Mouse (Mus musculus): Measurements from ENCODE around the gene Cap1. TPM values are rescaled to one million over a fixed set of nuclear protein-coding genes. Genes with fewer than 3 reads are reported as not detected.
"Not testable (repeated sequence)": the region's sequence is repeated elsewhere in the genome, so short reads cannot be mapped to it uniquely, and the experiment has no call there.

Gene Cap1
- polyA plus RNA-seq, 1 experiment, result 346 TPM

GRCm38 (mm10) chr4:122827651-122828050 is 58.2 kb downstream of the Cap1 start:
- Histone ChIP-seq H3K4me1 (ENCODE audit: control insufficient read depth, insufficient read depth, low read length) (no peaks in the 10 kb centered on the region), H3K27ac (ENCODE audit: control insufficient read depth, insufficient read depth, low read depth, low read length, poor library complexity) (no peak overlapping the region), H3K4me3 (replicated peaks; ENCODE audit: control insufficient read depth, low read depth, low read length) (no peak overlapping the region)
- TF ChIP-seq CTCF (IDR thresholded peaks at IDR 0.05; ENCODE audit: control insufficient read depth, insufficient read depth, low read length), result no peak
- TF ChIP-seq POLR2A (IDR thresholded peaks at IDR 0.05; ENCODE audit: borderline replicate concordance, control insufficient read depth, low read depth, low read length), result no peak

GRCm38 (mm10) chr4:122820941-122821340 is 64.9 kb downstream of the Cap1 start:
- not testable (repeated sequence) for H3K4me1 ChIP-seq (ENCODE audit: control insufficient read depth, insufficient read depth, low read length); H3K27ac ChIP-seq (ENCODE audit: control insufficient read depth, insufficient read depth, low read depth, low read length, poor library complexity); H3K4me3 ChIP-seq (replicated peaks; ENCODE audit: control insufficient read depth, low read depth, low read length)
- 55% methylated on average over 10 of the region's 10 CpGs for WGBS

GRCm38 (mm10) chr4:122816202-122816601 is 69.7 kb downstream of the Cap1 start:
- no peak overlapping the region for H3K27ac ChIP-seq (ENCODE audit: control insufficient read depth, insufficient read depth, low read depth, low read length, poor library complexity)
- H3K4me1 ChIP-seq (ENCODE audit: control insufficient read depth, insufficient read depth, low read length), result no peaks in the 10 kb centered on the region
- TF ChIP-seq CTCF (IDR thresholded peaks at IDR 0.05; ENCODE audit: control insufficient read depth, insufficient read depth, low read length) (no peak), POLR2A (IDR thresholded peaks at IDR 0.05; ENCODE audit: borderline replicate concordance, control insufficient read depth, low read depth, low read length) (no peak)
- no peak overlapping the region for H3K4me3 ChIP-seq (replicated peaks; ENCODE audit: control insufficient read depth, low read depth, low read length)
- 73% methylated on average over 1 of the region's 1 CpGs for WGBS

GRCm38 (mm10) chr4:122811824-122812223 is 74.0 kb downstream of the Cap1 start:
- H3K27ac ChIP-seq (ENCODE audit: control insufficient read depth, insufficient read depth, low read depth, low read length, poor library complexity), result no peak overlapping the region
- no peaks in the 10 kb centered on the region for H3K4me1 ChIP-seq (ENCODE audit: control insufficient read depth, insufficient read depth, low read length)
- WGBS, result 24% methylated on average over 2 of the region's 2 CpGs
- TF ChIP-seq POLR2A (IDR thresholded peaks at IDR 0.05; ENCODE audit: borderline replicate concordance, control insufficient read depth, low read depth, low read length) (no peak), CTCF (IDR thresholded peaks at IDR 0.05; ENCODE audit: control insufficient read depth, insufficient read depth, low read length) (no peak)
- no peak overlapping the region for H3K4me3 ChIP-seq (replicated peaks; ENCODE audit: control insufficient read depth, low read depth, low read length)

GRCm38 (mm10) chr4:122811180-122811579 is 74.7 kb downstream of the Cap1 start:
- Histone ChIP-seq H3K4me3 (replicated peaks; ENCODE audit: control insufficient read depth, low read depth, low read length) (no peak overlapping the region), H3K4me1 (ENCODE audit: control insufficient read depth, insufficient read depth, low read length) (no peaks in the 10 kb centered on the region), H3K27ac (ENCODE audit: control insufficient read depth, insufficient read depth, low read depth, low read length, poor library complexity) (no peak overlapping the region)
- TF ChIP-seq POLR2A (IDR thresholded peaks at IDR 0.05; ENCODE audit: borderline replicate concordance, control insufficient read depth, low read depth, low read length) (no peak), CTCF (IDR thresholded peaks at IDR 0.05; ENCODE audit: control insufficient read depth, insufficient read depth, low read length) (no peak)
- 7% methylated on average over 1 of the region's 1 CpGs for WGBS

Other genes starting within 250 kb of the Cap1 start
- gene 9530002B09Rik, start 196.8 kb downstream of the Cap1 start, polyA plus RNA-seq (2011; ENCODE audit: insufficient read depth, insufficient read length, low replicate concordance, missing spikeins), result not detected in 2 replicates
- 13.0 and 21.9 TPM in 2 replicates for gene Ppt1, start 49.8 kb downstream of the Cap1 start, polyA plus RNA-seq (2011; ENCODE audit: insufficient read depth, insufficient read length, low replicate concordance, missing spikeins)
- gene Mfsd2a, start 75.1 kb upstream of the Cap1 start, polyA plus RNA-seq (2011; ENCODE audit: insufficient read depth, insufficient read length, low replicate concordance, missing spikeins), result not detected in 2 replicates
- 0.40 and 0.60 TPM in 2 replicates for gene Mycl, start 109.6 kb upstream of the Cap1 start, polyA plus RNA-seq (2011; ENCODE audit: insufficient read depth, insufficient read length, low replicate concordance, missing spikeins)
- gene Trit1, start 130.5 kb upstream of the Cap1 start, polyA plus RNA-seq (2011; ENCODE audit: insufficient read depth, insufficient read length, low replicate concordance, missing spikeins), result 7.3 and 12.3 TPM in 2 replicates
- gene Bmp8b, start 219.1 kb upstream of the Cap1 start, polyA plus RNA-seq (2011; ENCODE audit: insufficient read depth, insufficient read length, low replicate concordance, missing spikeins), result not detected in 2 replicates
- 0.56 TPM in 1 of 2 replicates, not detected in the other for gene Oxct2b, start 230.2 kb upstream of the Cap1 start, polyA plus RNA-seq (2011; ENCODE audit: insufficient read depth, insufficient read length, low replicate concordance, missing spikeins)

All from bone marrow, adult 2 months (tissue).